Mouse (Mus musculus): Measurements from ENCODE around the gene Rasl10a. TPM values are rescaled to one million over a fixed set of nuclear protein-coding genes. Genes with fewer than 3 reads are reported as not detected.

Gene Rasl10a
- polyA plus RNA-seq, 1 experiment from 2014 or later = 3.8 TPM

GRCm38 (mm10) chr11:5057541-5057855, 430 bp upstream of the Rasl10a start:
- peaks cover 10% of the 10 kb centered on the region; the same call in 1 of the 2 replicates for H3K36me3 ChIP-seq (ENCODE audit: control insufficient read depth, insufficient read depth, low read length)
- H3K4me3 ChIP-seq (ENCODE audit: low read depth, low read length) = peak overlapping the region; percentile 53
- H3K27me3 ChIP-seq (replicated peaks; ENCODE audit: control insufficient read depth, insufficient read depth, low read length) = peaks cover 71% of the 10 kb centered on the region
- DNase-seq (ENCODE audit: low spot score) = no peak
- WGBS = 23% methylated on average over 8 of the region's 8 CpGs
- H3K4me2 ChIP-seq (ENCODE audit: low read depth, low read length) = peak overlapping the region; percentile 93
- peak overlapping the region; percentile 63 for H3K9ac ChIP-seq (ENCODE audit: low read depth, low read length)
- no peak for ATAC-seq (ENCODE audit: low read depth)
- H3K4me1 ChIP-seq (ENCODE audit: control insufficient read depth, insufficient read depth, low read length) = peaks cover 9% of the 10 kb centered on the region
- no peaks in the 10 kb centered on the region for H3K9me3 ChIP-seq (ENCODE audit: control insufficient read depth, low read length)
- H3K27ac ChIP-seq (replicated peaks; ENCODE audit: low read depth, low read length) = no peak overlapping the region

DNA sequence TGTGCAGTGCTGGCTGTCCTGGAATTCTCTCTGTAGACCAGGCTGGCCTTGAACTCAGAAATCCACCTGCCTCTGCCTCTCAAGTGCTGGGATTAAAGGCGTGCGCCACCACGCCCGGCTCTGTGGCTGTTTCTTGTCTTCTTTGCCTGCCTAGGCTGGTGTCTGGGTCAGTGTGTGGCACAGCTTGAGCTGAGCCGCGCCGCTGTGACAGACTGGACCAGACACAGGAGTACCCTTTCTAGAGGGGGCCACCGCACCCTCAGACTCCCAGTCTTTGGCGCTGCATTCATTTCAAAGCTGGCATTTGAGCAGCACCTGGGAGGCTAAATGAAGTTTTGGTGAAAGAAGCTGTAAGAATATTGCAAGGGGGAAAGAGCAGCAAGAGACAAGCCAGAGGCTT, 855 bp downstream of the Rasl10a start:
- Histone ChIP-seq H3K9ac (ENCODE audit: low read depth, low read length) (no peak overlapping the region), H3K27me3 (replicated peaks; ENCODE audit: control insufficient read depth, insufficient read depth, low read length) (peaks cover 84% of the 10 kb centered on the region), H3K9me3 (ENCODE audit: control insufficient read depth, low read length) (no peaks in the 10 kb centered on the region), H3K36me3 (ENCODE audit: control insufficient read depth, insufficient read depth, low read length) (peaks cover 10% of the 10 kb centered on the region; the same call in 1 of the 2 replicates), H3K4me3 (ENCODE audit: low read depth, low read length) (peak overlapping the region; percentile 9; the same call in 1 of the 2 replicates), H3K4me2 (ENCODE audit: low read depth, low read length) (peak overlapping the region; percentile 93), H3K4me1 (ENCODE audit: control insufficient read depth, insufficient read depth, low read length) (peaks cover 12% of the 10 kb centered on the region), H3K27ac (replicated peaks; ENCODE audit: low read depth, low read length) (no peak overlapping the region)
- DNase-seq (ENCODE audit: low spot score) (no peak), ATAC-seq (ENCODE audit: low read depth) (no peak)
- WGBS = 36% methylated on average over 9 of the region's 9 CpGs

- DNase-seq (ENCODE audit: low spot score) (no peak), ATAC-seq (ENCODE audit: low read depth) (no peak)
- H3K27ac ChIP-seq (replicated peaks; ENCODE audit: low read depth, low read length) = no peak overlapping the region
- H3K4me2 ChIP-seq (ENCODE audit: low read depth, low read length) = no peak overlapping the region
- H3K27me3 ChIP-seq (replicated peaks; ENCODE audit: control insufficient read depth, insufficient read depth, low read length) = peaks cover 86% of the 10 kb centered on the region
- peaks cover 16% of the 10 kb centered on the region for H3K4me1 ChIP-seq (ENCODE audit: control insufficient read depth, insufficient read depth, low read length)
- H3K9ac ChIP-seq (ENCODE audit: low read depth, low read length) = no peak overlapping the region
- H3K9me3 ChIP-seq (ENCODE audit: control insufficient read depth, low read length) = no peaks in the 10 kb centered on the region
- WGBS = 17% methylated on average over 14 of the region's 14 CpGs
- H3K4me3 ChIP-seq (ENCODE audit: low read depth, low read length) = peak overlapping the region; percentile 9; the same call in 1 of the 2 replicates
- H3K36me3 ChIP-seq (ENCODE audit: control insufficient read depth, insufficient read depth, low read length) = peaks cover 10% of the 10 kb centered on the region; the same call in 1 of the 2 replicates
These were observed 1.3 kb downstream of the Rasl10a start for GRCm38 (mm10) chr11:5059230-5059629.

- ATAC-seq (ENCODE audit: low read depth) = no peak
- 6% methylated on average over 19 of the region's 27 CpGs for WGBS
- H3K4me3 ChIP-seq (ENCODE audit: low read depth, low read length) = no peak overlapping the region
These were observed 1.8 kb downstream of the Rasl10a start for GRCm38 (mm10) chr11:5059704-5060156.

DNA sequence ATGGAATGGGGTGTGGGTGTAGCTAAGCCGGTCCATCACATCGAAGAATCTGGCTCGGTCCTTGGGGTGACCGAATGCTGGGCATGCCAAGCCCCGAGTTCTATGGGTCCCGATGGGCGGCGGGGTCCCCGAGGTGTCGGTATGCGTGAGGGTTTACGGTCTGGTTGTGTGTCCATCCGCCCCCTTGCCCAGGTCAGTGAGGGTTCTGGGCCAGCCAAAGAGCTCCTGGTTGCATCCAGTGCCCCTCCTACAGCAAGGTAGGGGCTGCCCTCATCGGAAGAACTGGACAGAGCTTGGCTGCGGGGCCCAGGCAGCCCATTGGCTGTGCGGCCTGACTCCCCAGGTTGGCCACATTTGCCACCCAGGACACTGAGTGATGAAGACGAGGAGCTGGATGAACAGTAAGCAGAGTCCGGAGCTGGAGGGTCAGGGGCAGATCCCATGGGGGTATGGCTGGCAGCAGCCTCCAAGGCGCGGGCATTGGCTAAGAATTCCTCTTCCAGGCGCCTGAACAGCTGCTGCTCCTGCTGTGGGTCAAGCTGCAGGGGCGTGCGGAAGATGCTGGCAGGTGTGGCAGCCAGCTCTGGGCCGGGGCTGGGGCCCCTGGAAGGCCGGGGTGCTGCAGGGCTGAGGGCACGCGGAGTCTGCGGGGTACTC, 3.0 kb downstream of the Rasl10a start:
- Histone ChIP-seq H3K4me1 (ENCODE audit: control insufficient read depth, insufficient read depth, low read length) (peaks cover 24% of the 10 kb centered on the region), H3K4me3 (ENCODE audit: low read depth, low read length) (peak overlapping the region; percentile 39), H3K4me2 (ENCODE audit: low read depth, low read length) (peak overlapping the region; percentile 80), H3K9me3 (ENCODE audit: control insufficient read depth, low read length) (no peaks in the 10 kb centered on the region), H3K27me3 (replicated peaks; ENCODE audit: control insufficient read depth, insufficient read depth, low read length) (peaks cover 80% of the 10 kb centered on the region), H3K27ac (replicated peaks; ENCODE audit: low read depth, low read length) (no peak overlapping the region), H3K9ac (ENCODE audit: low read depth, low read length) (peak overlapping the region; percentile 57; the same call in 1 of the 2 replicates), H3K36me3 (ENCODE audit: control insufficient read depth, insufficient read depth, low read length) (peaks cover 10% of the 10 kb centered on the region; the same call in 1 of the 2 replicates)
- WGBS = 63% methylated on average over 19 of the region's 28 CpGs
- ATAC-seq (ENCODE audit: low read depth) (no peak), DNase-seq (ENCODE audit: low spot score) (no peak)

More at GRCm38 (mm10) chr11:5059704-5060156, 1.8 kb downstream of the Rasl10a start:
- Histone ChIP-seq H3K27me3 (replicated peaks; ENCODE audit: control insufficient read depth, insufficient read depth, low read length) (peaks cover 86% of the 10 kb centered on the region), H3K9me3 (ENCODE audit: control insufficient read depth, low read length) (no peaks in the 10 kb centered on the region), H3K36me3 (ENCODE audit: control insufficient read depth, insufficient read depth, low read length) (peaks cover 10% of the 10 kb centered on the region; the same call in 1 of the 2 replicates), H3K4me1 (ENCODE audit: control insufficient read depth, insufficient read depth, low read length) (peaks cover 21% of the 10 kb centered on the region), H3K27ac (replicated peaks; ENCODE audit: low read depth, low read length) (no peak overlapping the region), H3K9ac (ENCODE audit: low read depth, low read length) (no peak overlapping the region), H3K4me2 (ENCODE audit: low read depth, low read length) (no peak overlapping the region; the same call in 1 of the 2 replicates)
- no peak for DNase-seq (ENCODE audit: low spot score)

- ATAC-seq (ENCODE audit: low read depth) = peak; percentile 51
- H3K4me1 ChIP-seq (ENCODE audit: control insufficient read depth, insufficient read depth, low read length) = peaks cover 24% of the 10 kb centered on the region
- H3K4me2 ChIP-seq (ENCODE audit: low read depth, low read length) = peak overlapping the region; percentile 80
- H3K4me3 ChIP-seq (ENCODE audit: low read depth, low read length) = peak overlapping the region; percentile 39
- no peak overlapping the region; the same call in 1 of the 2 replicates for H3K27ac ChIP-seq (replicated peaks; ENCODE audit: low read depth, low read length)
- DNase-seq (ENCODE audit: low spot score) = peak; percentile 91
- H3K27me3 ChIP-seq (replicated peaks; ENCODE audit: control insufficient read depth, insufficient read depth, low read length) = peaks cover 73% of the 10 kb centered on the region
- no peaks in the 10 kb centered on the region for H3K9me3 ChIP-seq (ENCODE audit: control insufficient read depth, low read length)
- H3K36me3 ChIP-seq (ENCODE audit: control insufficient read depth, insufficient read depth, low read length) = peaks cover 10% of the 10 kb centered on the region; the same call in 1 of the 2 replicates
- H3K9ac ChIP-seq (ENCODE audit: low read depth, low read length) = peak overlapping the region; percentile 57
- 3% methylated on average over 46 of the region's 62 CpGs for WGBS
These were observed 3.6 kb downstream of the Rasl10a start for GRCm38 (mm10) chr11:5061413-5062139.

DNA sequence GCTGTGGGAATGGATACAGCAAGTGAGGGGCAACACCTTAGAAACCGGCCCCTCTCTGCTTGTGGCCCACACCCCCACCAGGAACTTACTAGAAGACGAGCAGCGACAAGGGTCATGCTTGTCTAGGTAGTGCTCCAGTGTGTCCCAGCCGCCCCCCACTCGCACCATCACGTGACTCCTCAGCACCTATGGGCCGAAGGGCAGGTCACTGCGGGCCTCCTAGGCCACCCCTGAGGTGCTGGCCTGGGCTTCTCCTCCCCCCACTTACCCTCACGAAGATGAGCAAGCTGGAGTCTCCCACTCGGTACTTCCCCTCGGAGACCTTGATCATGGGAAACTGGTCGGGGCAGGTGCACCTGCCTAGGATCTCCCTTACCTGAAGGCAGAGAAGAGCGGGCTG, 4.4 kb downstream of the Rasl10a start:
- no peak for DNase-seq (ENCODE audit: low spot score)

DNA sequence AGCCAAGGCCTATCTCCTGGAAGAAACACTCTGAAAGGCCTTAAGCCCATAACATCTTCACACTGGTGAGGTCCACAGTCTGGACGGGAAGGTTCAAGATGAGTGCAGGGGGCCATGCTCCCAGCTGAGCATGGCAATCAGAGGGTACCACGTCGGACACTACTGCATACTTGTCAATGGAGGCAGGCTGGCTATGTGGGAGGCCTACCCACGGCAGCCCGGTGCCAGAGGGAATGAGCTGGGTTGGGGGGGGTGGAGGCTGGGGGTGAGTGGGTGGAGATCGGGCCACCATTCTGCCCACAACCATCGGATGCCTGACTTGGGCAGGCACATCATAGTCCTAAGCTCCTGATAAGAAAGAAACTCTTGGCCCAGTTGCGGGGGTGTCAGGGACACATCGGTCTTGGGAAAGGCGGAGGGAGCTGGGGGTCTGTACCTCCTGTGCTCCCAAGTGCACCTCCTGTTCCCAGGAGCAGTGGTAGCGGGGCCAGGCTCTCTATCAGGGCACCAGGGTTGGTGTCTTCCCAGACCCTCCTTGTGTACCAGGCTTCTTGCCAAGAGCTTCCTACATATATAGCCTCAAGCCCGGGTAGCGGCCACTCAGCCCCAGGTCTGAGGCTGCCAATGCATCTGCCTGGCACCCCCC, 5.1 kb downstream of the Rasl10a start:
- H3K4me3 ChIP-seq (ENCODE audit: low read depth, low read length) = no peak overlapping the region

More for the DNA sequence above, 4.4 kb downstream of the Rasl10a start:
- Histone ChIP-seq H3K9me3 (ENCODE audit: control insufficient read depth, low read length) (no peaks in the 10 kb centered on the region), H3K4me3 (ENCODE audit: low read depth, low read length) (peak overlapping the region; percentile 39), H3K4me1 (ENCODE audit: control insufficient read depth, insufficient read depth, low read length) (peaks cover 24% of the 10 kb centered on the region), H3K9ac (ENCODE audit: low read depth, low read length) (no peak overlapping the region; the same call in 1 of the 2 replicates), H3K4me2 (ENCODE audit: low read depth, low read length) (peak overlapping the region; percentile 80), H3K27me3 (replicated peaks; ENCODE audit: control insufficient read depth, insufficient read depth, low read length) (peaks cover 66% of the 10 kb centered on the region), H3K36me3 (ENCODE audit: control insufficient read depth, insufficient read depth, low read length) (peaks cover 10% of the 10 kb centered on the region; the same call in 1 of the 2 replicates), H3K27ac (replicated peaks; ENCODE audit: low read depth, low read length) (no peak overlapping the region)
- 24% methylated on average over 9 of the region's 13 CpGs for whole genome bisulfite sequencing
- ATAC-seq (ENCODE audit: low read depth) = no peak

More for the DNA sequence above, 5.1 kb downstream of the Rasl10a start:
- no peaks in the 10 kb centered on the region for H3K9me3 ChIP-seq (ENCODE audit: control insufficient read depth, low read length)
- H3K9ac ChIP-seq (ENCODE audit: low read depth, low read length) = no peak overlapping the region
- H3K4me1 ChIP-seq (ENCODE audit: control insufficient read depth, insufficient read depth, low read length) = peaks cover 24% of the 10 kb centered on the region
- peak overlapping the region; percentile 80; the same call in 1 of the 2 replicates for H3K4me2 ChIP-seq (ENCODE audit: low read depth, low read length)
- no peak overlapping the region for H3K27ac ChIP-seq (replicated peaks; ENCODE audit: low read depth, low read length)
- ATAC-seq (ENCODE audit: low read depth) (no peak), DNase-seq (ENCODE audit: low spot score) (no peak)
- WGBS = 69% methylated on average over 12 of the region's 13 CpGs
- H3K27me3 ChIP-seq (replicated peaks; ENCODE audit: control insufficient read depth, insufficient read depth, low read length) = peaks cover 59% of the 10 kb centered on the region
- H3K36me3 ChIP-seq (ENCODE audit: control insufficient read depth, insufficient read depth, low read length) = peaks cover 13% of the 10 kb centered on the region
